8 mouse cellular contexts compared by ENCODE assay signal in the genomic region with DNA sequence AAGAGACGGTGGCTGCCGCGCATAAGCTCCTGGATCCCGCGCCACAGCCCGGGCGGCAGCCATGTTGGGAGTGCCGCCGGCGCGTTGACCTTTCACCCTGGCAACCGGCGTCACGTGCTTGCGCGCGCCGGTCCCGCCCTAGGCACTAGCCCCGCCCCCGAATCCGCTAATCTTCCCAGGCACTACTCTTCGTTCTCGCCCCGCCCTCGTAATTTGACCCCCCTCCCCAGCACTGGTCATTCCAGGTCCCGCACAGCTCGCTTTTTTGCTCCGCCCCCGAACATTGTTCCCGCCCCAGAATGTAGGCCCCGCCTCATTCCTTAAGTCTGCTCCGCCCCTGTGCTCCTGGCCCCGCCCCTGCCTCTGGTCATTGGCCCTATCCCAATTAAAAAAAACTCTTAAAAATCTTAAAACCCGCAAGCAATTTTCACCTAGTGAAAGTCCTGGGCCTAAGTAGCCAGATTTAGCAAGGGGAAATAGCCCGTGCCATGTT. TPM values are rescaled to one million over a fixed set of nuclear protein-coding genes. Genes with fewer than 3 reads are reported as not detected.
DNase-seq lines count a peak whose midpoint lies in the region; ATAC-seq and TF ChIP-seq lines count a peak whose summit lies in the region.

A gene (minus strand): TSS at position 236 of the 493 bp plus-strand sequence.

- peak; percentile 91 for ATAC-seq in forebrain, embryonic 12.5 days (ENCODE audit: low FRiP score)
- ATAC-seq in heart, postnatal 0 days (ENCODE audit: insufficient read depth, low read depth), result peak; percentile 94
- peak; percentile 88 for ATAC-seq in liver, embryonic 16.5 days (ENCODE audit: low read depth)
- ATAC-seq in neural tube, embryonic 13.5 days (ENCODE audit: low read depth), result peak; percentile 85

- TF ChIP-seq POLR2A in testis, adult 2 months (IDR thresholded peaks at IDR 0.05; ENCODE audit: control insufficient read depth, low read depth, low read length), result peak; percentile 63

- 2% methylated on average over 36 of the region's 36 CpGs for WGBS in forebrain, embryonic 12.5 days
- WGBS in heart, postnatal 0 days, result 3% methylated on average over 35 of the region's 36 CpGs
- WGBS in liver, embryonic 16.5 days (ENCODE audit: insufficient replicate concordance), result under 1% methylated on average over 35 of the region's 36 CpGs
- 2% methylated on average over 36 of the region's 36 CpGs for WGBS in neural tube, embryonic 13.5 days

- H3K4me3 ChIP-seq in E14TG2a.4 (replicated peaks; ENCODE audit: low read length), result peak within 1 kb of the TSS; percentile 97
- peak within 1 kb of the TSS; percentile 73 for H3K4me3 ChIP-seq in forebrain, embryonic 12.5 days (replicated peaks)
- peak within 1 kb of the TSS; percentile 82 for H3K4me3 ChIP-seq in heart, postnatal 0 days (ENCODE audit: low read depth, low read length)
- peak within 1 kb of the TSS; percentile 92 for H3K4me3 ChIP-seq in liver, embryonic 16.5 days (ENCODE audit: low read depth, low read length)
- H3K4me3 ChIP-seq in neural tube, embryonic 13.5 days, result peak within 1 kb of the TSS; percentile 68
- peak within 1 kb of the TSS; percentile 85 for H3K4me3 ChIP-seq in testis, adult 2 months (ENCODE audit: control insufficient read depth, low read depth, low read length)

- H3K9me3 ChIP-seq in E14TG2a.4 (ENCODE audit: low read length), result no peaks in the 10 kb centered on the region
- H3K9me3 ChIP-seq in forebrain, embryonic 12.5 days, result no peaks in the 10 kb centered on the region
- H3K9me3 ChIP-seq in heart, postnatal 0 days (replicated peaks; ENCODE audit: control insufficient read depth, low read length), result no peaks in the 10 kb centered on the region
- H3K9me3 ChIP-seq in liver, embryonic 16.5 days (replicated peaks; ENCODE audit: control insufficient read depth, low read length), result no peaks in the 10 kb centered on the region
- no peaks in the 10 kb centered on the region for H3K9me3 ChIP-seq in neural tube, embryonic 13.5 days

- H3K27ac ChIP-seq in forebrain, embryonic 12.5 days, result peak within 1 kb of the TSS; percentile 74
- peak within 1 kb of the TSS; percentile 70 for H3K27ac ChIP-seq in heart, postnatal 0 days (ENCODE audit: low read depth)
- peak within 1 kb of the TSS; percentile 54 for H3K27ac ChIP-seq in liver, embryonic 16.5 days (ENCODE audit: low read length)
- H3K27ac ChIP-seq in neural tube, embryonic 13.5 days (replicated peaks), result peak within 1 kb of the TSS; percentile 81
- peak within 1 kb of the TSS; percentile 90 for H3K27ac ChIP-seq in testis, adult 2 months (ENCODE audit: control insufficient read depth, insufficient read depth, low read depth, low read length)

- peaks cover 21% of the 10 kb centered on the region for H3K36me3 ChIP-seq in E14TG2a.4 (ENCODE audit: insufficient read depth, low read length)
- H3K36me3 ChIP-seq in forebrain, embryonic 12.5 days (replicated peaks), result 0 out of 2 replicates have a peak, but pooled peaks cover under 1% of the 10 kb centered on the region
- no peaks in the 10 kb centered on the region for H3K36me3 ChIP-seq in heart, postnatal 0 days (replicated peaks; ENCODE audit: control insufficient read depth, insufficient read depth, low read length)
- H3K36me3 ChIP-seq in liver, embryonic 16.5 days (ENCODE audit: control insufficient read depth, insufficient read depth), result no peaks in the 10 kb centered on the region
- no peaks in the 10 kb centered on the region for H3K36me3 ChIP-seq in neural tube, embryonic 13.5 days
- no peaks in the 10 kb centered on the region for H3K36me3 ChIP-seq in testis, adult 2 months (ENCODE audit: control insufficient read depth, insufficient read depth, low read length)

- peak; percentile 91 for DNase-seq in c-Kit-positive CD71-positive TER-119-positive erythroid progenitor cells, embryonic 14.5 days (ENCODE audit: low spot score)
- DNase-seq in heart, postnatal 0 days (ENCODE audit: low spot score), result peak; percentile 93
- peak; percentile 99 for DNase-seq in kidney, postnatal 4 days

- H3K4me2 ChIP-seq in forebrain, embryonic 12.5 days, result peak within 1 kb of the TSS; percentile 85
- peak within 1 kb of the TSS; percentile 95 for H3K4me2 ChIP-seq in heart, postnatal 0 days (ENCODE audit: low read depth, low read length)
- H3K4me2 ChIP-seq in liver, embryonic 16.5 days (ENCODE audit: low read depth, low read length), result peak within 1 kb of the TSS; percentile 91
- H3K4me2 ChIP-seq in neural tube, embryonic 13.5 days, result peak within 1 kb of the TSS; percentile 84

- peak within 1 kb of the TSS; percentile 86 for H3K9ac ChIP-seq in forebrain, embryonic 12.5 days
- peak within 1 kb of the TSS; percentile 76 for H3K9ac ChIP-seq in heart, postnatal 0 days (replicated peaks; ENCODE audit: low read depth, low read length)
- H3K9ac ChIP-seq in liver, embryonic 16.5 days (ENCODE audit: low read depth, low read length), result peak within 1 kb of the TSS; percentile 89
- H3K9ac ChIP-seq in neural tube, embryonic 13.5 days, result peak within 1 kb of the TSS; percentile 86

- TF ChIP-seq CTCF in E14TG2a.4 (conservative IDR thresholded peaks at IDR 0.05; ENCODE audit: low read length), result no peak
- TF ChIP-seq CTCF in heart, postnatal 0 days (IDR thresholded peaks at IDR 0.05; ENCODE audit: low read depth), result no peak
- TF ChIP-seq CTCF in testis, adult 2 months (IDR thresholded peaks at IDR 0.05; ENCODE audit: control insufficient read depth, insufficient read depth, insufficient replicate concordance, low read depth, low read length), result no peak

- no peak for TF ChIP-seq EP300 in heart, postnatal 0 days (IDR thresholded peaks at IDR 0.05; ENCODE audit: low read depth)

- H3K4me1 ChIP-seq in E14TG2a.4 (replicated peaks; ENCODE audit: low read depth, low read length), result peaks cover 42% of the 10 kb centered on the region
- peaks cover 12% of the 10 kb centered on the region for H3K4me1 ChIP-seq in forebrain, embryonic 12.5 days
- peaks cover 22% of the 10 kb centered on the region for H3K4me1 ChIP-seq in heart, postnatal 0 days (ENCODE audit: control insufficient read depth, insufficient read depth)
- H3K4me1 ChIP-seq in liver, embryonic 16.5 days (ENCODE audit: control insufficient read depth, low read depth, low read length), result peaks cover 13% of the 10 kb centered on the region
- H3K4me1 ChIP-seq in neural tube, embryonic 13.5 days (replicated peaks), result peaks cover 42% of the 10 kb centered on the region
- H3K4me1 ChIP-seq in testis, adult 2 months (ENCODE audit: control insufficient read depth, insufficient read depth, low read length), result peaks cover 10% of the 10 kb centered on the region

- H3K27me3 ChIP-seq in E14TG2a.4 (ENCODE audit: insufficient read depth, low read length), result no peaks in the 10 kb centered on the region
- no peaks in the 10 kb centered on the region for H3K27me3 ChIP-seq in forebrain, embryonic 12.5 days
- no peaks in the 10 kb centered on the region for H3K27me3 ChIP-seq in heart, postnatal 0 days (ENCODE audit: control insufficient read depth, insufficient read depth, low read length)
- H3K27me3 ChIP-seq in liver, embryonic 16.5 days (ENCODE audit: control insufficient read depth, insufficient read depth, low read depth, low read length), result no peaks in the 10 kb centered on the region
- H3K27me3 ChIP-seq in neural tube, embryonic 13.5 days, result no peaks in the 10 kb centered on the region
- no peaks in the 10 kb centered on the region for H3K27me3 ChIP-seq in testis, adult 2 months (ENCODE audit: control insufficient read depth, insufficient read depth, low read length)

RNA-seq across cellular contexts. Expression of the gene that starts here (rescaled TPM):
- polyA plus RNA-seq in forebrain, embryonic 12.5 days (2016; fragmentation: Nextera tagmentation; extraction: Ambion mirVana), result 20.0 and 21.4 TPM in 2 replicates
- 8.5 and 15.3 TPM in 2 replicates for total RNA-seq in heart, postnatal 0 days (2014; rRNA removed; ENCODE audit: low replicate concordance)
- polyA plus RNA-seq in heart, postnatal 0 days (2015; fragmentation: Nextera tagmentation; extraction: Ambion mirVana), result 7.5 and 8.2 TPM in 2 replicates
- polyA plus RNA-seq in liver, embryonic 16.5 days (2015; fragmentation: Nextera tagmentation; extraction: Ambion mirVana), result 4.3 and 4.5 TPM in 2 replicates
- polyA plus RNA-seq in neural tube, embryonic 13.5 days (2015; fragmentation: Nextera tagmentation; extraction: Ambion mirVana), result 13.0 and 13.8 TPM in 2 replicates
- polyA plus RNA-seq in testis, adult 2 months (2012; rRNA removed), result 26.3 and 33.0 TPM in 2 replicates

Comparison
In these comparisons a context has a peak if more than half of its experiments do, and no peak if none do; other contexts are left out.
1. Peak in every context shown above with its lines: DNase-seq, ATAC-seq, H3K4me3 ChIP-seq and H3K27ac ChIP-seq.